Mouse (Mus musculus): ENCODE measurements around the gene Abcd3.
A peak's percentile ranks its signal among the peaks of the same experiment; 100 is the strongest.
"Not testable (repeated sequence)": the region's sequence is repeated elsewhere in the genome, so short reads cannot be mapped to it uniquely, and the experiment has no call there.

Gene Abcd3

GRCm38 (mm10) chr3:121818736-121819396 lies 3.8 kb upstream of the Abcd3 start:
- DNase-seq (ENCODE audit: low spot score), result no peak

- peak; percentile 41 for DNase-seq (ENCODE audit: low spot score)
These were observed 590 bp upstream of the Abcd3 start for GRCm38 (mm10) chr3:121815549-121816235.

GRCm38 (mm10) chr3:121814413-121814864 lies 663 bp downstream of the Abcd3 start:
- DNase-seq (ENCODE audit: low spot score), result no peak

GRCm38 (mm10) chr3:121813834-121814233 lies 1.3 kb downstream of the Abcd3 start:
- DNase-seq (ENCODE audit: low spot score), result no peak

GRCm38 (mm10) chr3:121808246-121808645 lies 6.9 kb downstream of the Abcd3 start:
- no peak for DNase-seq (ENCODE audit: low spot score)

GRCm38 (mm10) chr3:121794214-121794613 lies 20.9 kb downstream of the Abcd3 start:
- DNase-seq (ENCODE audit: low spot score), result no peak

GRCm38 (mm10) chr3:121792246-121792645 lies 22.9 kb downstream of the Abcd3 start:
- no peak for DNase-seq (ENCODE audit: low spot score)

GRCm38 (mm10) chr3:121790442-121790841 lies 24.7 kb downstream of the Abcd3 start:
- no peak for DNase-seq (ENCODE audit: low spot score)

- no peak for DNase-seq (ENCODE audit: low spot score)
These were observed 25.3 kb downstream of the Abcd3 start for GRCm38 (mm10) chr3:121789790-121790189.

GRCm38 (mm10) chr3:121783020-121783419 lies 32.1 kb downstream of the Abcd3 start:
- no peak for DNase-seq (ENCODE audit: low spot score)

GRCm38 (mm10) chr3:121777943-121778342 lies 37.2 kb downstream of the Abcd3 start:
- DNase-seq (ENCODE audit: low spot score), result peak; percentile 81

GRCm38 (mm10) chr3:121773336-121773735 lies 41.8 kb downstream of the Abcd3 start:
- DNase-seq (ENCODE audit: low spot score), result not testable (repeated sequence)

GRCm38 (mm10) chr3:121768770-121769169 lies 46.3 kb downstream of the Abcd3 start:
- no peak for DNase-seq (ENCODE audit: low spot score)

GRCm38 (mm10) chr3:121766818-121767217 lies 48.3 kb downstream of the Abcd3 start:
- no peak for DNase-seq (ENCODE audit: low spot score)

GRCm38 (mm10) chr3:121766048-121766447 lies 49.1 kb downstream of the Abcd3 start:
- DNase-seq (ENCODE audit: low spot score), result no peak

- DNase-seq (ENCODE audit: low spot score), result peak; percentile 63
These were observed 52.8 kb downstream of the Abcd3 start for GRCm38 (mm10) chr3:121762056-121762852.

GRCm38 (mm10) chr3:121758373-121758772 lies 56.7 kb downstream of the Abcd3 start:
- DNase-seq (ENCODE audit: low spot score), result no peak

GRCm38 (mm10) chr3:121755152-121755551 lies 60.0 kb downstream of the Abcd3 start:
- DNase-seq (ENCODE audit: low spot score), result no peak

GRCm38 (mm10) chr3:121754319-121755090 lies 60.6 kb downstream of the Abcd3 start:
- not testable (repeated sequence) for DNase-seq (ENCODE audit: low spot score)

GRCm38 (mm10) chr3:121741186-121741848 lies 73.8 kb downstream of the Abcd3 start:
- not testable (repeated sequence) for DNase-seq (ENCODE audit: low spot score)

GRCm38 (mm10) chr3:121739489-121740213 lies 75.5 kb downstream of the Abcd3 start:
- no peak for DNase-seq (ENCODE audit: low spot score)

Measured in embryo, embryonic 10.5 days (tissue).